9 mouse cellular contexts compared by ENCODE assay signal in genomic region chr2:30128789-30129188, GRCm38 (mm10). TPM values are rescaled to one million over a fixed set of nuclear protein-coding genes. Genes with fewer than 3 reads are reported as not detected.
DNase-seq lines count a peak whose midpoint lies in the region; TF ChIP-seq lines count a peak whose summit lies in the region.
"Had no signal": no experiment of that assay in that cellular context is flagged by ENCODE, and none has a peak within 500 bp of the region (broad histone marks: within the 10 kb centered on the region; RNA-seq: fewer than 3 reads in every experiment).

No protein-coding gene starts in this region.

- 25% methylated on average over 2 of the region's 2 CpGs for WGBS in kidney, adult 2 months

- TF ChIP-seq POLR2A in kidney, adult 2 months (IDR thresholded peaks at IDR 0.05; ENCODE audit: low read depth, low read length), result no peak

- peak; percentile 74 for DNase-seq in kidney, adult 2 months
- DNase-seq in kidney, adult 11 months, result no peak
- peak; percentile 72 for DNase-seq in A20 (ENCODE audit: low read depth, low spot score)
- DNase-seq in CD8-positive naive resting alpha-beta T cell, adult 2 months (ENCODE audit: low read depth in 2 of 2, low spot score in 2 of 2), result peak; percentile 31 to 52
- peak; percentile 48 for DNase-seq in forelimb bud, embryonic 11.5 days (ENCODE audit: low read depth, low spot score)
- DNase-seq in thymus, postnatal 25 days, result peak; percentile 41
- DNase-seq in ovary, postnatal 10 days (ENCODE audit: low spot score), result no peak
- DNase-seq in left cerebral cortex, adult 11 months (ENCODE audit: low spot score), result no peak

- no peaks in the 10 kb centered on the region for H3K36me3 ChIP-seq in kidney, adult 2 months (ENCODE audit: control insufficient read depth, insufficient read depth, low read length)

- H3K27me3 ChIP-seq in kidney, adult 2 months (replicated peaks; ENCODE audit: control insufficient read depth, insufficient read depth, low read length), result no peaks in the 10 kb centered on the region

- peak; percentile 38; the same call in 1 of the 2 replicates for TF ChIP-seq CTCF in kidney, adult 2 months (conservative IDR thresholded peaks at IDR 0.05; ENCODE audit: insufficient read depth, insufficient read length, low read depth, low read length)

- peaks cover 20% of the 10 kb centered on the region; the same call in 1 of the 2 replicates for H3K4me1 ChIP-seq in kidney, adult 2 months (ENCODE audit: control insufficient read depth, insufficient read depth, low read length)

- no peak overlapping the region for H3K4me3 ChIP-seq in kidney, adult 2 months (ENCODE audit: insufficient read depth, low read depth, low read length)
- H3K4me3 ChIP-seq: erythroblast, embryonic 14.5 days had no signal

- H3K27ac ChIP-seq in kidney, adult 2 months (ENCODE audit: insufficient read depth, low read depth, low read length), result no peak overlapping the region

RNA-seq across cellular contexts. Expression of gene Zer1, which starts 4.4 kb away (rescaled TPM):
- 45.8 and 59.5 TPM in 2 replicates for polyA plus RNA-seq in kidney, adult 2 months (2012; rRNA removed)

RNA-seq across cellular contexts. Expression of gene Tbc1d13, which starts 4.8 kb away (rescaled TPM):
- polyA plus RNA-seq in kidney, adult 2 months (2012; rRNA removed), result 156 and 161 TPM in 2 replicates

RNA-seq across cellular contexts. Expression of gene Zdhhc12, which starts 35.3 kb away (rescaled TPM):
- 49.0 and 69.1 TPM in 2 replicates for polyA plus RNA-seq in kidney, adult 2 months (2012; rRNA removed)

RNA-seq across cellular contexts. Expression of gene Endog, which starts 42.5 kb away (rescaled TPM):
- 78.0 and 98.0 TPM in 2 replicates for polyA plus RNA-seq in kidney, adult 2 months (2012; rRNA removed)

RNA-seq across cellular contexts. Expression of gene Spout1, which starts 49.5 kb away (rescaled TPM):
- polyA plus RNA-seq in kidney, adult 2 months (2012; rRNA removed), result 22.8 and 23.6 TPM in 2 replicates

Comparison
In these comparisons a context has a peak if more than half of its experiments do, and no peak if none do; other contexts are left out.
1. DNase-seq: peak in kidney, adult 2 months (single experiment), A20 (single experiment), CD8-positive naive resting alpha-beta T cell, adult 2 months (2 of 2), forelimb bud, embryonic 11.5 days (single experiment) and thymus, postnatal 25 days (single experiment); none in kidney, adult 11 months (single experiment), ovary, postnatal 10 days (single experiment) and left cerebral cortex, adult 11 months (single experiment).